Mouse (Mus musculus) CD8-positive naive resting alpha-beta T cell, adult 2 months (primary cell): ENCODE measurements around the gene Igf2bp3.

Experiments
- DNase-seq, 2 experiments: peaks; one replicate each; pipeline ENCODE4 v3.0.0; 2022; ENCODE audit warnings: low read depth in 2 of 2, low spot score in 2 of 2

The Igf2bp3 gene

DNA sequence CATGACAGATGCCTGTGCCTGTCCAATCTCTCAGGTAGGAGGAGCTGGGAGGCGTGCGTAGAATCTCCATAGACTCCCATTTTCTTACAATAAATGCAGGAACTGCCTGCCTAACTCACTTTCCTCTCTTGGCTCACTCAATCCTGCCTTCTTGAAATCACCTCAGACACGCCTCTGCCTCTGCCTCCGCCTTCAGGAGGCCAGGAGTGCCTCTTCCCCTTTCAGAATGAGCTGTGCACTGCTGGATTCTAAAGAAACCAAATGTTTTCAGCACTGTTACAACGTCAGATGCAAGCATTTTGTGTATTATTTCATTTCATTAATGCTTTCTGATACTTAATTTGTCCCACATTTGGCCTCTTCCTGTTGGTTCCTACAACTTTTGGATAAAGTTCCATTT lies 38.7 kb downstream of the Igf2bp3 start:
- no peak for DNase-seq

DNA sequence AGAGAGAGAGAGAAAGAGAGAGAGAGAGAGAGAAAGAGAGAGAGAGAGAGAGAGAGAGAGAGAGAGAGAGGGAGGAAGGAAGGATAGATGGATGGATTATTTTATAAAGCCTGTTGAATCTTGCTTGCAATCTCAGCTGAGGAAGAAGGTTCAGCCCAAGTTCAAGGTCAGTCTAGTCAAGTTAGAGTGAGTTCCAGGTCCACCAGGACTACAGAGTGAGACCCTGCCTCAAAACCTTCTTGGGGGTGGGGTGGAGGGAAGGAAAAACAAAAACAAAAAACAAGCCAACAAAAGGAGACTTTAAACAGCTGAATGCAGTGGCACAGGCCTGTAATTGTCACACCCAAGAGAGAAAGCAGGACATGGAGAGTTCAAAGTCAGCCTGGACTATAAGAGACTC lies 40.1 kb downstream of the Igf2bp3 start:
- no peak for DNase-seq

DNA sequence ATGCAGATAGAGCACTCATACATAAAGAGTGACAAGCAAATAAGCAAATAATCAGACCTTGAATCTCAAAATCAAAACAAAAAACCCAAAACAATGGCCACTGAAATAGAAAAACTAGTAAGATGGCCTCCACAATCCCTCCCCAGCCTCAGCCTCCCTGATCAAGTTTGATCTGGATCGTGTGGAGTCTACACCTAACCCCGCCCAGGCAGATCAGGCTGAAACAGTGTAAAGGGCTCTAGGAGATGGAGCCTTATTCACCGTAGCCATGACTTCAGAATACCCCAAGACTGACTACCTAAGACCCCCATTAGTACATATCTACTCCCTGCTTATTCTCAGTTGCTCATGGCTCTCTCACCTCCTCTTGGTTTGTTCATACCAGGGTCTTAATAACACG lies 41.1 kb downstream of the Igf2bp3 start:
- DNase-seq: no peak

DNA sequence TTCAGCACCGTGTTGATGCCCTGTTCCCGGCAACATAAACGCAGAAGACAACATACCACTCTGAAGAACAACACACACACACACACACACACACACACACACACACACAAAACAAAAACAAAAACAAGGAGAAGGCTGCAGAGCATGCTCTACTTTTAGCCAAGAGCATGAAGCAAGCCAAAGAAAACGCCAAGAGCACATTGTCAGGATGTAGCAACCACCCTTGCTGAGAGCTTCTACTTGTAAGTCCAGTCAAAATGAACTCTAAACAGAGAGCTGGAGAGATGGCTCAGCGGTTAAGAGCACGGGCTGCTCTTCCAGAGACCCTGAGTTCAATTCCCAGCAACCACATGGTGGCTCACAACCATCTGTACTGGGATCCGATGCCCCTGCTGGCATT lies 41.5 kb downstream of the Igf2bp3 start:
- no peak for DNase-seq

DNA sequence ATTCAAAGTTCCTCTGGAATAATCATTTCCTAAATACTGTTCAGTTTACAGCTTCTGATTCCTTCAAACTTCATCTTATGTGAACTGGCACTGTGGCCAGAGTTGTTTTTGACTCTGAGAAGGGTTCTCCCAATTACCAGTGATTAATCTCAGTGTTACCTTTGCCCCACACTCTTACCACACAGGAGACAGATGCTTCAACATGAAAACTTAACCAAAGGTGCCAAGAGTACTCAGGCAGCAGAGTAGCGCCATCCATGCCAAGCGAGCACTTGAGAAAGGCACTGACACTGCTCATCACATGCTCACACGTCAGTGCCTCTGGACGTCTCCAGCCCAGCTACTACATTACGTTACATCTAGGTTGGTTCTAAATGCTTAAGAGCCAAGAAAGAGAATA lies 43.5 kb downstream of the Igf2bp3 start:
- DNase-seq: no peak

DNA sequence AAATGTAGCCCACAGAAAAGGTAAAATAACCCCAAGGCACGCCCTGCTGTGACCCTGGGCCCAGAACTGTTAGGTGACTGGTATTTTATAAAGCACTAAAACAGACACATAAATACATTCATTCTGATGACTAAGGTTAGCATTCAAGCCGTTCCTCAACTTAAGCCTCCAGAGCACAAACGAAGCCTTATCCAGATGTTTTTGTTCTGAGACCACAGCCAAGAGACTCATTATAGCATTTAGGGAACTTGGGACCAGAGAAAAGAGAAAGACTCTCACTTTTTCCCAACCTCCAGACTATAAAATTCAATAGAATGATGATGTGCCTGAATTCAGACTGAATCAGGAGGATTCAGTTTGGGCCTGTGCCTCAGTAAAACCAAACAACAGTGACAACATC lies 46.1 kb downstream of the Igf2bp3 start:
- no peak for DNase-seq

DNA sequence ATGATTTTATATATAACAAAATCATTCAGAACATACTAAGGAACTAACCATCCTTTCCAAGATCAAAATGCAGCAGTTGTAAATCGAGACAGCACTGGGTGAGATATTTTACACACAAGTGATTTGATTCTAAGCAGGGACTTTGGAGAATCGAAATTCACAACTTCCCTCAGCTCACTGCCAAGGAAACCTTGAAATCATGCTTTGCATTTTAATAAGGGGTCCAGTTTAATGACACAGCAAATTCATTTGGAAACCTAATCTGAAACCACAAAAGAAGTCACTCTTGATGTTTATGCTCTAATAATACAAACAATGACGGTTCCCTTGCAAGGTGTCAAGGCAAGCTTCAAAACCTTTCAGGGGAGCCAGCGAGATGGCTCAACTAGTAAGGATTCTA lies 47.4 kb downstream of the Igf2bp3 start:
- DNase-seq: no peak

DNA sequence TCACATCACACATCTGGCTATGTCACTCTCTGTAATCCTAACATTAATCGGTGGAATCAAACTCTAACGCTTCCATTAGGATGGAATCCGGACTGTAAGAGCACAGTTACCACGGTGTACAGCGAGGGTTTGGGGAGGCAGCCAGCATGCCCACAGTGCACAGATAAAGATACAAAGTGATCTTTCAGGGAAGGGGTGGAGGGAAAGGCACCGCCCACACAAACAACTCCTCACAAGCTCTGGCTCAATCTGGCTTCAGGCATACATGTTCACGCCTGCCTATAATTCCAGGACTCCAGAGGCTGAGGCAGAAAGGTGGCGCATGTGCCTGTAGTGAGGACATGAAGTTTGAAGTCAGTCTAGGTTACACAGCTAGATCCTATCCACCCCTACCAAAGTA lies 48.4 kb downstream of the Igf2bp3 start:
- DNase-seq: no peak

DNA sequence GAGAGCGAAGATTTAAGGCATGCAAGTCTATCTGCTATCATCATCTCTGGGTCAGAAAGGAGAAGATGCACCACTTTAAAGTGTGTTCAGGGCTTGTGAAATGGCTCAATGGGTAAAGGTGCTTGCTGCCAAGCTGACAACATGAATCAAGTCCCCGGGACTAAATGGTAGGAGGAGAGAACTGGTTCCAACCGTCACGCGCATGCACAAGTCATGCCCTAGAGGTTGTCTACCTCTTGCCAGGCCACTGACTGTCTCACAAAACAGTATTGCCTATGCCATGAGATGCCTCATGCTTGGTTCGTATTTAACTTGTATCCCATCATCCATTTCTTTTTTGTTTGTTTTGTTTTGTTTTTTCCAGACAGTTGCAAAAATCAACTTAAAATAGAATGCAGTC lies 48.9 kb downstream of the Igf2bp3 start:
- DNase-seq: no peak

DNA sequence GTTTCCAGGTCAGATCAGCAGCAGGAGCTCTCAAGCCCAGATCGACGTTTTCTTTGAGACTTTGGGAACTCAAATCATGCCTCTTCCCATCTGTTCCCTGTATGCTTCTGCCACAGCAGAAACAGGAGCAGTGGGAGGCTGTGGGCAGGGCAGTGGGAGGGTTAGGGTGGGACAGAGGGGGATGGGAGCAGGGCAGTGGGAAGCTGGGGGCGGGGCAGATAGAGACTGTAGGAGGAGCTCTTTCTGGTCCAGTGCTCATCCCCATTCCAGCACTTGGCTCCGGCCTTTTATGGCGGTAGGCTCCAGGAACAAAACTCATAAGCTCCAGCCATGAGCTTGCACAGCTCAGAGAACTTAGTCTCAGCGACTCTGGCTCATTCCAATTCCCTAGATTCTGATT lies 49.7 kb downstream of the Igf2bp3 start:
- no peak for DNase-seq

DNA sequence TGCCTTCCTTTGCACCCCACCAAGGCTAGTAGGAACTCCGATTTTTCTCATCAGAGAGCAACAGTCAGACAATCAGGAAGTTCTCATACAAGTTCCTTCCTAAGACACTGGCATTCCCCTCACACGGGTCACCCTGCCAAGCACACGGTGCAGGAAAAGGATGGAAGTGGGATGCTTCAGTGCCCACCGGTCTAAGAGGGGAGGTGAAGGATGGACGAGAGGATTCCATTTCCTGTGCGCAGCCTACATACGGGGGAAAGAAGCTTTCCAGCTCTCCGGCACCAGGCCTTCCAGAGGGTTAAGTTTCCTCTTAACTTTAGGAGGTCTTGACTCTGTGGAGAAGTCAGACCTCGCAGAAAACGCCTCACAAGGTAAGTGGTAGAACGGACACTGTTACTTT lies 50.1 kb downstream of the Igf2bp3 start:
- no peak for DNase-seq

DNA sequence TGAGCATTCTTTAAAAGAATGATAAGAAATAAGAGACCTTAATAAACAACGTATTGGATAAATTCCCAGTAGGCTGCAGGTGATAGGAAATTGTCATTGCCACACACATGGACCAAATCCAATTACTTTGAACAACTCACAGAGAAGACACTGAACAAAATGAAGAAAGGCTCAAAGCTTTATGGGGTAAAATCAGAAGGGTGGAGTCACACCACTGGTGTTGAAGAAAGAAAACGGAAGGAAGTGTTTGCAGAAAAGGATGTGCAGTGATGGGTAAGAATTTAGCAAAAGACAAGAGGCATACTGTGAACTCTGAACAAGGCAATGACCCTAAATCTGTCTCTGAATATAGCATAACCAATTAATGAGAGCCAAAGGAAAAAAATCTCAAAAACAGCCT lies 54.8 kb downstream of the Igf2bp3 start:
- DNase-seq: no peak

DNA sequence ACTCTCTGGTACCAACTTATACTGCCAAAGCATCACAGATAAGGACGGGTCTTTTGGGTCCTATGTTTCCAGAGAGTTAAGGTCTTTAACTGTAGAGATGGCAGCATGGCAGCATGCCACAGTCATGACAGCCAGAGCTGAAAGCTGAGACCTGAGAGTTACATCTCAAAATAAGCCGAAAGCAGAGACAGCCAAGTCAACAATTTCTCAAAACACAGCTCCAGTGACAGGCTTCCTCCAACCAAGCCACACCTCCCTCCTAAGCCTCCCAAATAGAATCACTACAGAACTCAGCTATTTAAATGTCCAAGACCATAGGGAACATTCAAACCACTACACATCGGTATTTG lies 58.0 kb downstream of the Igf2bp3 start:
- no peak for DNase-seq

DNA sequence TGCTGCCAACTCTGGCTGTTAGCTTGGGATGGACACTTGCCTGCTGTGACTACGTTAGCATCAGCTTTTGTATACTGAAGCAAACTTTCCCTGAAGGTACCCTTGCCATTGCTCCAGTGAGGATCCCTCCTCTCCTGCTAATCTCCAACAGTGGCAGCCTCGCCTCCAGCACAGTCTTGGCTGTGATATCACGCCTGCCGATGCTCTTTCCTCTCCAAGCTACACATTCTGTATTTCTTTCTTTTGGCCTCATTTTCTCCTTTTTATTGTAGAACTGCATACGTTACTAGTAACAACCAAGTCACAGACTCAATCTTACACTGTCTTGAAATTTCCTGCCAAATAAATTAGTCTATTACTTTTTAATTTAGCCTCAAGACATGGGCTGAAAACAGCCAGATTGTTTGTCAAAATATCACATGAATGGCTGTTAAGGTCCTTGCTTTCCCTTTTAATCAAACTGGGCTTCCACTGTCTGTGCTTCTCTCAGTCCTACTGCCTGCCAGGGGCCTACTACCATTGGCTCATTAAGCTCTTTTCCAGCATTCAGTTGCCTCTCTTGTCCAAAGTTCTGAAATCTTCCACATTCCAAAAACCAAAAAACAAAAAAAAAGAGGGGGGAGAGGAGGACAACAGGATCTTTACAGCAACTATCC lies 58.5 kb downstream of the Igf2bp3 start:
- no peak for DNase-seq

DNA sequence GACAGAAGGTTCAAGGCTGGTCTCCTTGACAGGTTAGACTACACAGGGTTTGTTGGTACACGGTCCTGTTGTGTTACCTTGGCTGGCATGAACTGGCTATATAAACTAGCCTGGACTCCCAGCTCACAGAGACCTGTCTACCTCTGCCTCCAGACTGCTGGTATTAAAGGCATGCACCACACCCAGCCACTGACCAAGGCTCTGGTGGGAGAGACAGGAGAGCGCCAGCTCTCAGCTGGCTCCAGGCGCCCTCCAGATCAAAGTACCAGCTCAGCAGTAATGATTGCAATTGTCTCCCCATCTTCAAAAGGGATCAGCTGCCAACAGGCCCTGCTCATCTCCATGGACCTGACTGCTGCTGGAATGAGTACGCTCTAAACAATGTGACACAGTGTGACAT lies 63.3 kb downstream of the Igf2bp3 start:
- DNase-seq: no peak

DNA sequence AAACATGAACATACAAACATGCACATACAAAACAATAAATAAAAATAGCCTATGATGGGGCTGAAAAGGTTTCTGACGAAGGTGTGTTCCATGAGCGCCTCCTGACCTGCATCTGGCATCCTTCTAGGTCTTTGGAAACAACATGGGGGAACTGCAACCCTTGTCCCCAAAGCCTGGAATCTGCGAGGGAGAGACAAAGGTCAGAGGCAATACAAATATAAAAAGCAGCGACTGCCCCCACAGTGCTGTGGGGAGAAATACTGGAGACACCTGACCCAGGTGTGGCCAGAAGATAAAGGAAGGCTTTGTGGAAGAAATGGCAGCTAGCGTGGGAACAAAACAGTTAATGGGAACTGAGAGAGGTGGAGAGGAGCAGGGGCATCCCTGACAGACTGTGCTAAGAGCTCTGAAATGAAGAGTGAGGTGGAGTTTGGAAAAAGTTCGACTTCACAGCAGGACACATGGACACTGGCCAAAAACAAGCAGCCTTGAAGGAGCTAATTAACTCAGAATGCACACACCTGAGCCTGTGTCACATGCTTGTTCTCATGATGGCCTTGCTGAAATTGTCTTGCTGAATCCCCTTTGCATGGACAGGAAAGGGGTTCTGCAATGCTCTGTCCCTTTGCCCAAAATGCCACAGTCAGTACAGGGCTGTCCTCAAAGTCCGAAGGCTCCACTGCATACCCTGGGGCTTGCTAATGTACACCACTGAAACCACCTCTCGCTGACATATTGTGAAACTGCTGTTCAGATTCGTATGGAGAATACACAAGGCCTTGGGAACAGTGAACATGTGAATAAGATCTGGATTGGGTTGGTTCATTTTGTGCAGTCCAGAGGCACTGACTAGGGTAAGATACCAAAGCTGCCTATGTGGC lies 64.2 kb downstream of the Igf2bp3 start:
- no peak for DNase-seq

DNA sequence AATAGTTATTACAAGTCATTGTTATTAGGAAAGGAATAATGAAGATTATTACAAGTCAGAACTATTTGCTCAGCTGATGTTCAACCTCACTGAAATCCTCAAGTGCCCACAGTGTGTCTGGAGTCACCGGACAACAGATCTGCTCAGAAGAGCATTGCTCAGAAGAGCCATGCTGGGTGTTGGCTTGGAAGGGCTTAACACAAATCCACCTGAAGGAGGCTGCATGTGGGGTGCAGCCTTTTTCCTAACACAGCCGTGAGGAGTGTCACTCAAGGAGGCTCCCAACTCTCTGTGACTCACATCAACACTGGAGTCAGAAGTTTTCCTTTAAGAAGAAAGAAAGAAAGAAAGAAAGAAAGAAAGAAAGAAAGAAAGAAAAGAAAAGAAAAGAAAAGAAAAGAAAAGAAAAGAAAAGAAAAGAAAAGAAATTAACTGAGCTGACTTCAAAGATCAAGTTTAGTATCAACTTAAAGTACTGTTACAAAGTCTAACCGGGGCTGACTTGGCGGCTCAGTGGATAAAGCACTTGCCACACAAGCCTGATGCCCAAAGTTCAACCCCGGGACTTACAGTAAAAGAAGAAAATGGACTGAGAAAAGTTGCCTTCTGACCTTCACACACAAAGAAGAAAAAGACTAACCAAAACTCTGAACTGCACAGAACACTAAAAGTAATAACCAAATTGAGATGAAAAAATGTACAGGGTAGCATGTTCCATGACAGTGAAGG lies 65.4 kb downstream of the Igf2bp3 start:
- DNase-seq: no peak

DNA sequence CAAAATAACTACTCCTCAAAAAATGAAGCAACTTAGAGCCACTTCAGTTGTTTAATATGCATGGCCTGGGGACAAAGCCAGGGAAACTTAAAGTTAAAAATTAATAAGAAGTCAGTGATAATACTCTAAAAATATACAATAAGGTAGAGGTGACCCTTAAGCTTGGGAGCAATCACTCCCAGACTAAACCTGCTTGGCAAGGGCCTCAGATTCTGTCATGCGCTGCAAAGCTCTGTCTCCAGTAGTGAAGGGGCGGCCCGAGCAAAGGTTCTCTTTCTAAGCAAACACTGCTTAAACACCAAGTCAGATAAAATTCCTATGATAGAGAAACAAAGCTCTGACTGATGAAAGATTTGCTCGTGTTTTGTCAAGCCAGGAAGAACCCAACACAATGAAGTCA lies 66.0 kb downstream of the Igf2bp3 start:
- DNase-seq: no peak

DNA sequence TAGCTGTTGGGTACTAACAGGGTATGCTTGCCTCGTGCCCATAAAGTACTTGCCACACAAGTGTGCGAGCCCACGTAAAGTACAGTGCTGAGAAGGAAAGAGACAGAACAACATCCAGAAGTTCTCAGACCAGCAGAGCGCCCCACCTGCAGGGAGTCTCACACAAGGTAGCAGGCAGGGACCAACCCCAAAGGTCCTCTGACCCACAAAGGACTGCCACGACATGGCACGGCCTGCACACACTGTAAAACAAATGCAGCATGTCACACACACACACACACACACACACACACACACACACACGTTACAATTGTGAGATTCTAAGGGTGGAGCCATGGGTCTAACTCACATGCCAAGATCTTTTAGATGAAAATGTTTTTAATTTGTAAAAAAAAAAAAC lies 66.4 kb downstream of the Igf2bp3 start:
- no peak for DNase-seq

DNA sequence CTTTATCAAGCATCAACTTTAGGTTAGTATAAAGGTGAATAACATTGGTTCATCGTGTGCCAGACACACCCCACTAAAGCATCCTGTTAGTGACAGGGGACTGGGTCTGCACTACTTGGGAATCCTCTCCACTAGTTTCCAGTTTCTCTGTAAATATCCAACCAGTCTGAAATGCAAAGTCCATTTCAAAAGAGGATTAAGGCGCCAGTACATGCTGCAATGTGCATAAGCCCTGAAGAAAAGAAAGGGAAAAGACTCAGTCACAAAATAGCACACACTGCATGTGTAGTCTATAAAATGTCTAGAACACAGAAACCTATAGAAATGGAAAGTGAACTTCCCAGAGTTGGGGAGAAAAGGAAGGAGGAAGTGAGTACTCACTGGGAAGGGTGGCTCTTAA lies 68.3 kb downstream of the Igf2bp3 start:
- no peak for DNase-seq

DNA sequence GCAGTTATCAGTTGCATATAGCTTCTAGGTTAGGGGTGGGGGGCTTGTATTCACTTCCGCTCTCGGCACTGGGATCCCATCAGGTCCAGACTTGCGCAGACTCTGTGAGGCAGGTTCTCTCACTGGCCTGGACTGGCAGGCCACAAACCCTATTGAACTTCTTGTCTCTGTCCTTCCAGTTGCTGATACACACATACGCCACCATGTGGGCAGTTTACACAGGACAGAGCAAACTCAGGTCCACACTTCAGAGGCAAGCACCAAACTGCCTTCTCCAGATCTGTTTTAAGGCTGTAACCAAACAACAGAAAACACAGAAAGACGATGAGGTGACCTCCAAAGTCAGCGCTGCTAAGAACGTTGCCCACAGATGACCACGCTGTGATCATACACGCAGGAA lies 72.3 kb downstream of the Igf2bp3 start:
- DNase-seq: no peak

DNA sequence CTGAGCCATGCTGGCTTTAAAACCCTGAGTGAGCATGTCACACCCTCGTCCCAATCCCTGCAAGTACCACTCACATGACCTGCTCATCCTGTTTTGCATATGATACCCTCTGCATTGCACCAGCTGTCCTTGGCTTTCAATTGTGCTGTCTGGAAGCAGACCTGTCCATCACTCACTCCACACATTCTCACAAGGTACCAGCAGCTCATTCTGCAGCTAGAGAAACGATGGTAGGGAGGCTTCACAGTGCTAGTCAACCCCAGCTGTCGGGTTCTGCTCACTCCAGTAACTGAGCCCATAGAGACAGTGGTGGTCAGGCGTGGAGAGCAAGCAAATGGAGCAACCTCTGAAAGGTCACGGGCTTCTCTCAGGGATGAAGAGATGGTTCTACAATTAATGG lies 73.6 kb downstream of the Igf2bp3 start:
- no peak for DNase-seq
